Mouse (Mus musculus) ES-Bruce4 (cell line): ENCODE measurements at regions not wholly inside any gene's neighbourhood (a gene's known extent, or its start where the extent isn't known, plus 50 kb on each side); places are given as distances from the start of the nearest gene placed in this dataset.

Experiments used
- CTCF ChIP-seq: IDR thresholded peaks from one replicate; pipeline ENCODE4 v1.8.1; 2011; ENCODE audit warnings: low read depth, low read length
- EP300 ChIP-seq: IDR thresholded peaks from 2 replicates; pipeline ENCODE4 v1.6.1; 2011; ENCODE audit warnings: low read depth, low read length; ENCODE audit not compliant: insufficient read depth

DNA sequence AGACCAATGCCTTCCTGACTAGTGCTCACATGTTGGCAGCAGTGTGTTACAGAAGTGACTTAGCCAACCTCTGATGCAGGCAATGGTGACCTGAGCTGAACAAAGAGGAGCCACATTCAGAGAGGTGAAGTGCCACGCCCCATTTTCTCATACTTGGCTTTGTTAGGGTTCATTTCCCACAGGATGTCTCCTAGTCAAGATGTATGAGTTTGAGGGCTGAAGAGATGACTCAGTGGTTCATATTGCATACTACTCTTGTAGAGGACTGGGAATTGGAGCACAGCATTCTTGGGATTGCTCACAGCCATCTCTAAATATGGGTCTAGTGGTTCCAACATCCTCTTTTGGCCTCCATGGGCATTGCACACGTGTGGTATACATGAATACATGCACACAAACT, 478.9 kb upstream of the Sox9 start:
- TF ChIP-seq EP300 (no peak), CTCF (no peak)
